Mouse (Mus musculus): ENCODE data around the gene Ethe1. TPM values are rescaled to one million over a fixed set of nuclear protein-coding genes. Genes with fewer than 3 reads are reported as not detected.
A peak's percentile ranks its signal among the peaks of the same experiment; 100 is the strongest.

Ethe1 gene
- polyA plus RNA-seq, 1 experiment from 2014 or later = 25.4 TPM

GRCm38 (mm10) chr7:24561450-24561849, 25.9 kb upstream of the Ethe1 start:
- Histone ChIP-seq H3K9ac (no peak overlapping the region), H3K4me1 (no peaks in the 10 kb centered on the region), H3K9me3 (no peaks in the 10 kb centered on the region), H3K4me2 (no peak overlapping the region), H3K27ac (no peak overlapping the region), H3K4me3 (no peak overlapping the region), H3K36me3 (replicated peaks) (0 out of 2 replicates have a peak, but pooled peaks cover 9% of the 10 kb centered on the region), H3K27me3 (replicated peaks) (no peaks in the 10 kb centered on the region)
- ATAC-seq (replicated peaks) = no peak
- WGBS = 95% methylated on average over 4 of the region's 4 CpGs

GRCm38 (mm10) chr7:24563191-24563836, 24.0 kb upstream of the Ethe1 start:
- ATAC-seq (replicated peaks) = no peak
- no peak overlapping the region for H3K4me3 ChIP-seq
- H3K36me3 ChIP-seq (replicated peaks) = peaks cover 20% of the 10 kb centered on the region; the same call in 1 of the 2 replicates
- H3K9ac ChIP-seq = no peak overlapping the region
- H3K4me2 ChIP-seq = no peak overlapping the region
- H3K9me3 ChIP-seq = no peaks in the 10 kb centered on the region
- no peaks in the 10 kb centered on the region for H3K4me1 ChIP-seq
- 88% methylated on average over 8 of the region's 8 CpGs for WGBS
- H3K27me3 ChIP-seq (replicated peaks) = no peaks in the 10 kb centered on the region
- H3K27ac ChIP-seq = no peak overlapping the region

DNA sequence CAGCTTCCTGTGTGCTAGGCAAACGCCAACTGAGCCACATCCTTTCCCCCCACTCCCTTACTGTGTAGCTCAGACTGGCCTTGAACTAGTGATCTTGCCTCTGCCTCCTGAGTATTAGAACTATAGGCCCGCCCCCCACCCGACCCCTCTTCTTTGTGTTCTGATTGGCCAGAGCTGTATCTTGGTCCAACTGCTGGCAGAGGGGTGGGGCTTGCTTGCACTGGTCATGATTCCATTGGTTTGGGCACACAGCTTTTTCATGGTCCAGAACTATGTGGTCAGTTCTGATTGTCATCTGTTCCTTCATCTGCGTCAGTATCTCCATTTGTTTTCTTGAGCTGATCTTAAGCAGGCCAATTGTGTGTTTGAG, 23.5 kb upstream of the Ethe1 start:
- H3K4me2 ChIP-seq = no peak overlapping the region
- no peaks in the 10 kb centered on the region for H3K9me3 ChIP-seq
- WGBS = 92% methylated on average over 4 of the region's 4 CpGs
- H3K4me1 ChIP-seq = no peaks in the 10 kb centered on the region
- H3K9ac ChIP-seq = no peak overlapping the region
- ATAC-seq (replicated peaks) = no peak
- H3K4me3 ChIP-seq = no peak overlapping the region
- peaks cover 20% of the 10 kb centered on the region; the same call in 1 of the 2 replicates for H3K36me3 ChIP-seq (replicated peaks)
- no peak overlapping the region for H3K27ac ChIP-seq
- no peaks in the 10 kb centered on the region for H3K27me3 ChIP-seq (replicated peaks)

DNA sequence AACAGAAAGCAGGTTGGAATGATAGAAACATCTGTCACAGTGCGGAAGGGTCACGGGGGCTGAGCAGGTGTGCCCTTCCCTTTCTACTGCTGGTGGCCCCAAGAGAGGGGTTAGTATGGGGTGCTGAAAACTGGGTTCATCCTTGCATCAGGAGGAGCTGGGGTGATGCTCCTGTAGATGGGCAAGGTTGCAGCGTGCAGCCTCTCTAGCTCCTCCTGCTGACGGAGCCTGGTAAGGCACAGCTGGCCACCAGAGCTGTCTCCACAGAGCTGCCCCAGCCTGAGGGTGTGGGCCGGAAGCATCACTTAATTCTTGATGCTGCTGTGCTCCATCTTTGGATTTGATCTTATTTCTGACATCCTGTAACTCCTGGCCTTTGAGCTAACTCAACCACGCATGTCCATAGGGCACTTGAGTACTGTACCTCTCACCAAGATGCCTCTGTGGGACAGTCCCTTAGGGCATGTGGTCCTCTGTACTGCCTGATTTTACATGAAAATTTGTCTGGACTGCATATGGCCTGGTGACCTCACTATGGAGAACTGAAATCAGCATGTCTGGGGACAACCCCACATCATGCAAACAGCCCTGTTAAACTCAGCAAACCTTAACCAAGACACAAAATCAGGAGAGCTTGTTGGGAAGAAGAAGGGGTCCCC, 22.6 kb upstream of the Ethe1 start:
- Histone ChIP-seq H3K27ac (no peak overlapping the region), H3K4me3 (no peak overlapping the region), H3K4me1 (no peaks in the 10 kb centered on the region), H3K27me3 (replicated peaks) (no peaks in the 10 kb centered on the region), H3K9me3 (no peaks in the 10 kb centered on the region), H3K36me3 (replicated peaks) (peaks cover 20% of the 10 kb centered on the region; the same call in 1 of the 2 replicates), H3K4me2 (no peak overlapping the region), H3K9ac (no peak overlapping the region)
- ATAC-seq (replicated peaks) = no peak
- 66% methylated on average over 6 of the region's 6 CpGs for WGBS

- no peak for ATAC-seq (replicated peaks)
- WGBS = 91% methylated on average over 11 of the region's 11 CpGs
- H3K9ac ChIP-seq = no peak overlapping the region
Measured at GRCm38 (mm10) chr7:24565627-24566026, 21.7 kb upstream of the Ethe1 start.

GRCm38 (mm10) chr7:24566206-24566605, 21.1 kb upstream of the Ethe1 start:
- H3K9ac ChIP-seq = no peak overlapping the region
- no peak overlapping the region for H3K4me2 ChIP-seq
- H3K4me3 ChIP-seq = no peak overlapping the region
- no peaks in the 10 kb centered on the region for H3K9me3 ChIP-seq
- ATAC-seq (replicated peaks) = no peak
- no peak overlapping the region for H3K27ac ChIP-seq
- H3K4me1 ChIP-seq = no peaks in the 10 kb centered on the region
- no peaks in the 10 kb centered on the region for H3K27me3 ChIP-seq (replicated peaks)
- WGBS = 92% methylated on average over 9 of the region's 9 CpGs
- peaks cover 15% of the 10 kb centered on the region; the same call in 1 of the 2 replicates for H3K36me3 ChIP-seq (replicated peaks)

More at GRCm38 (mm10) chr7:24565627-24566026, 21.7 kb upstream of the Ethe1 start:
- H3K36me3 ChIP-seq (replicated peaks) = peaks cover 18% of the 10 kb centered on the region; the same call in 1 of the 2 replicates
- no peaks in the 10 kb centered on the region for H3K4me1 ChIP-seq
- no peaks in the 10 kb centered on the region for H3K27me3 ChIP-seq (replicated peaks)
- no peaks in the 10 kb centered on the region for H3K9me3 ChIP-seq
- H3K4me3 ChIP-seq = no peak overlapping the region
- no peak overlapping the region for H3K27ac ChIP-seq
- H3K4me2 ChIP-seq = no peak overlapping the region

DNA sequence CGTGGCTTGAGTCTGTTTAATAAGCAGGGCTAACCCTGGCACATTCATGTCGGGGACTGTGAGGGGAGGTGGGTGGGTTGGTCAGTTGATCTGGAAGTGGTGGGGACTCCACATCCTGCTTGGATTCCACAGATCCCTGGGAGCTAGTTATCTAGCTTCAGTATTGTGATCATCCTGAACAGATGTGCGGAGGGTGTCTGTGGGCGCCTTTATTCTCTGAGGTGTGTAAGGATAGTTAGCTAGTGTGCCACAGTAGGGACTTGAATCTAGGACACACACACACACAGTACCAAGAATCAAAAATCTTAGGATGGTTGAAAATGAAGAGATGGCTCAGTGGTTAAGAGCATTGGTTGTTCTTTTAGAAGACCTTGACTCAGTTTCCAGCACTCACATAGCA, 18.8 kb upstream of the Ethe1 start:
- H3K9me3 ChIP-seq = no peaks in the 10 kb centered on the region
- H3K27ac ChIP-seq = no peak overlapping the region
- no peak overlapping the region for H3K4me3 ChIP-seq
- no peaks in the 10 kb centered on the region for H3K27me3 ChIP-seq (replicated peaks)
- WGBS = 94% methylated on average over 4 of the region's 4 CpGs
- no peak overlapping the region for H3K4me2 ChIP-seq
- no peak for ATAC-seq (replicated peaks)
- H3K9ac ChIP-seq = no peak overlapping the region
- H3K36me3 ChIP-seq (replicated peaks) = peaks cover 14% of the 10 kb centered on the region; the same call in 1 of the 2 replicates
- H3K4me1 ChIP-seq = no peaks in the 10 kb centered on the region

DNA sequence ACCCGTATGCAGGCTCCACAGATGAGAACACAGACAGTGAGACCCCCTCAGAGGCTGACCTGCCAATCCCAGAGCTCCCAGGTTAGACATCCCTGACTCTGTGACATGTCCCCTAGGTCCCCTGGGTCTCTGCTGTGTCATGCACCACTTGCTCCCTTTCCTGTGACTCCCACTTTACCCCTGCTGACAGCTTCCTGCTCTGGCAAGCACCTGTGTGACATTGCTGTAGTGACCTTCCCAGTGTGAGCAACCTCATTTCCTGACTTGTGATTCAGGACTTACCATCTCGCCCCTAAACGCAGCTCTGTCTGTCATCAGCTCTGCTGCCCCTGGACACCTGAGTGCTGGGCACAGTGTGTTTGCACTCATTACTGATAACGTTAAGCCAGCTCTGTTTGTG, 16.3 kb upstream of the Ethe1 start:
- H3K36me3 ChIP-seq (replicated peaks) = peaks cover 14% of the 10 kb centered on the region; the same call in 1 of the 2 replicates
- H3K4me1 ChIP-seq = no peaks in the 10 kb centered on the region
- no peak overlapping the region for H3K4me3 ChIP-seq
- no peak for ATAC-seq (replicated peaks)
- H3K4me2 ChIP-seq = no peak overlapping the region
- H3K9ac ChIP-seq = no peak overlapping the region
- 90% methylated on average over 4 of the region's 4 CpGs for WGBS
- no peaks in the 10 kb centered on the region for H3K9me3 ChIP-seq
- no peaks in the 10 kb centered on the region for H3K27me3 ChIP-seq (replicated peaks)
- H3K27ac ChIP-seq = no peak overlapping the region

GRCm38 (mm10) chr7:24572455-24572854, 14.9 kb upstream of the Ethe1 start:
- H3K9me3 ChIP-seq = no peaks in the 10 kb centered on the region
- no peak overlapping the region for H3K4me2 ChIP-seq
- H3K27me3 ChIP-seq (replicated peaks) = no peaks in the 10 kb centered on the region
- peak; percentile 21; the same call in 1 of the 2 replicates for ATAC-seq (replicated peaks)
- no peak overlapping the region for H3K27ac ChIP-seq
- 57% methylated on average over 5 of the region's 5 CpGs for WGBS
- no peak overlapping the region for H3K4me3 ChIP-seq
- no peaks in the 10 kb centered on the region for H3K4me1 ChIP-seq
- no peak overlapping the region for H3K9ac ChIP-seq
- 0 out of 2 replicates have a peak, but pooled peaks cover 3% of the 10 kb centered on the region for H3K36me3 ChIP-seq (replicated peaks)

GRCm38 (mm10) chr7:24574224-24574796, 13.0 kb upstream of the Ethe1 start:
- 70% methylated on average over 12 of the region's 12 CpGs for WGBS
- no peak overlapping the region for H3K9ac ChIP-seq
- no peak overlapping the region for H3K27ac ChIP-seq
- H3K9me3 ChIP-seq = no peaks in the 10 kb centered on the region
- H3K4me2 ChIP-seq = no peak overlapping the region
- H3K4me3 ChIP-seq = no peak overlapping the region
- H3K4me1 ChIP-seq = no peaks in the 10 kb centered on the region
- H3K27me3 ChIP-seq (replicated peaks) = no peaks in the 10 kb centered on the region
- H3K36me3 ChIP-seq (replicated peaks) = no peaks in the 10 kb centered on the region
- no peak for ATAC-seq (replicated peaks)

DNA sequence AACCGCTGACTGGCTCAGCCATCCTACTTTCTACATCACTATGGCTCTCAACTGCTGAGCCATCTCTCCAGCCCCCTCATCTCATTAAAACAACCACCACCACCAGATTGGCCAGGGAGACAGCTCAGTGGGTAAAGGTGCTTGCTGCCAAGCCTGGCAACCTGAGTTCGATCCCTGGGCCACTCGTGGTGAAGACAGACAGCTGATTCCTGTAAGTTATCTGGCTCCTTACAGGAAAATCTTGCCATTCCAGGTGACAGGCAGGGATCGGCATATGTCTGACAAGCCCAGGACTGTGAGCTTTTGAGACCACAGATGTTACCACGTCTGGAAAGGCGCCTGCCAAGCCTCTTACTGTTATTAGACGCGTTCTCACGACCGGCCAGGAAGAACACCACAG, 9.5 kb upstream of the Ethe1 start:
- no peak for ATAC-seq (replicated peaks)
- 94% methylated on average over 10 of the region's 10 CpGs for WGBS
- no peaks in the 10 kb centered on the region for H3K36me3 ChIP-seq (replicated peaks)
- no peaks in the 10 kb centered on the region for H3K4me1 ChIP-seq
- no peak overlapping the region for H3K9ac ChIP-seq
- H3K9me3 ChIP-seq = no peaks in the 10 kb centered on the region
- no peak overlapping the region for H3K4me3 ChIP-seq
- no peaks in the 10 kb centered on the region for H3K27me3 ChIP-seq (replicated peaks)
- no peak overlapping the region for H3K4me2 ChIP-seq
- H3K27ac ChIP-seq = no peak overlapping the region

DNA sequence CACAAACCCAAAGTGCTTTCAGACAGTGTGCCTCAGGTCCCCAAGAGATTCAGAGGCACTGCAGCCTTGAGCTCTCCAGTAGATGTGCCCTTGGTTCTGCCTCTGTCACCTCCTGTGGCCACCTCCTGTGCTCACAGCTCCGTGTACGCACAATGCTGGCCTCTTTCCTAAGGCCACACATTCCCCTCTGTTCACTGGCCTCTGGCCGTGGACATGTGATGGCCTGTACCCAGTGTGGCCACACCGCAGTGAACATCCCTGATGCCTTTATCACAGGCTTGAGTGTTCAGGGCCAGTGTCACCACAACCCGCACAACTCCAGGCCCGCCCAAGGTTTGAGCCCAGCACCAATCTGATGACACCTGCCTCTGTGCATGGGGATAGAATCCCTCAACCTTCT, 2.5 kb upstream of the Ethe1 start:
- WGBS = 86% methylated on average over 6 of the region's 6 CpGs
- peaks cover 17% of the 10 kb centered on the region for H3K27me3 ChIP-seq (replicated peaks)
- no peaks in the 10 kb centered on the region for H3K36me3 ChIP-seq (replicated peaks)
- no peak for ATAC-seq (replicated peaks)
- H3K27ac ChIP-seq = no peak overlapping the region
- H3K4me3 ChIP-seq = no peak overlapping the region
- H3K4me1 ChIP-seq = peaks cover 10% of the 10 kb centered on the region; the same call in 1 of the 2 replicates
- no peak overlapping the region for H3K9ac ChIP-seq
- H3K9me3 ChIP-seq = no peaks in the 10 kb centered on the region
- H3K4me2 ChIP-seq = no peak overlapping the region
